ENCODE assay signal across 8 mouse cellular contexts in the genomic region with DNA sequence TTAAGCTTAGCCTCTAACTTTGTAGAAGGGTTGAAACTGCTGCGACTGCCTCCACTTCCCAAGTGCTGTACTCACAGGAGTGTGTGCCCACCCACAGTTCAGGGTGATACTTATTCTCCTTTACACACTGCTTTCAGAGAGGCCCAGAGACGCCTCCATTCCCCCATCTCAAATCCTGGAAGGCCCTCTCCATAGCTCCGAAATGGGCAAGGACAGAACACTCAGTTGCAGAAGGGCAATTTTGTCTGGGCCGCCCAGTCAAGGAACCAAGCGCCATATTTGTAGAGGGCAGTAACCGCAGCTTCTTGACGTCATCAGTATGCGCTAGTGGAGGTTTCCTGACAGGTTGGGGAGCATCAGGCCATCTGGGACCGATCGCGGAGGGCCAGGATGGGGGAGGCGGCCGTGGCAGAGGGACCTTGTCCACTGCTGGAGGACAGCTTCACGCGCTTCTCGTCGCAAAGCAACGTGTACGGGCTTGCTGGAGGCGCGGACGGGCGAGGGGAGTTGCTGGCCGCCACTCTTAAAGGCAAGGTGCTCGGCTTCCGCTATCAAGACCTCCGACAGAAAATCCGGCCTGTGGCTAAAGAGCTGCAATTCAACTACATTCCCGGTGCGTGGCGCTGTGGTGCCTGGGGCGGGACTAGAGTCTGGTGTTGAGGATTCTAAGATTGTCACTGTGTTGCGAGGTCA. TPM values are rescaled to one million over a fixed set of nuclear protein-coding genes. Genes with fewer than 3 reads are reported as not detected.
DNase-seq lines count a peak whose midpoint lies in the region; ATAC-seq and TF ChIP-seq lines count a peak whose summit lies in the region.

A gene (plus strand): TSS at position 327 of the 693 bp plus-strand sequence.

- H3K4me1 ChIP-seq in G1E (ENCODE audit: insufficient read depth, low read depth, low read length): peaks cover 30% of the 10 kb centered on the region
- peaks cover 9% of the 10 kb centered on the region for H3K4me1 ChIP-seq in forebrain, embryonic 16.5 days (replicated peaks; ENCODE audit: control insufficient read depth, insufficient read depth, low read length)
- H3K4me1 ChIP-seq in lung, embryonic 14.5 days (ENCODE audit: insufficient read depth): peaks cover 4% of the 10 kb centered on the region; the same call in 1 of the 2 replicates
- peaks cover 6% of the 10 kb centered on the region for H3K4me1 ChIP-seq in olfactory bulb, adult 2 months (ENCODE audit: control insufficient read depth, insufficient read depth, low read length)
- H3K4me1 ChIP-seq in thymus, adult 2 months (replicated peaks; ENCODE audit: control insufficient read depth, insufficient read depth, low read length): no peaks in the 10 kb centered on the region; the same call in 1 of the 2 replicates

- peak within 1 kb of the TSS; percentile 81 for H3K27ac ChIP-seq in forebrain, embryonic 16.5 days (ENCODE audit: low read length)
- H3K27ac ChIP-seq in layer of hippocampus, adult 2 months: peak within 1 kb of the TSS; percentile 96
- H3K27ac ChIP-seq in lung, embryonic 14.5 days (ENCODE audit: low read depth): peak within 1 kb of the TSS; percentile 75
- H3K27ac ChIP-seq in olfactory bulb, adult 2 months (ENCODE audit: insufficient read depth, low read depth, low read length): peak within 1 kb of the TSS; percentile 81
- H3K27ac ChIP-seq in thymus, adult 2 months (ENCODE audit: control insufficient read depth, insufficient read depth, low read length): no peak within 1 kb of the TSS

- 1% methylated on average over 33 of the region's 33 CpGs for WGBS in forebrain, embryonic 16.5 days
- 1% methylated on average over 33 of the region's 33 CpGs for WGBS in lung, embryonic 14.5 days
- WGBS in olfactory bulb, adult 2 months: 1% methylated on average over 33 of the region's 33 CpGs
- 1% methylated on average over 33 of the region's 33 CpGs for WGBS in thymus, adult 2 months

- peak within 1 kb of the TSS; percentile 60 for H3K4me2 ChIP-seq in forebrain, embryonic 16.5 days (ENCODE audit: low read length)
- peak within 1 kb of the TSS; percentile 66 for H3K4me2 ChIP-seq in lung, embryonic 14.5 days

- peak; percentile 90 for DNase-seq in G1E (ENCODE audit: low spot score)
- peak; percentile 89 to 97 for DNase-seq in cerebellum, adult 18-20 months
- peak; percentile 92 to 96 for DNase-seq in heart, postnatal 36 days
- peak; percentile 90 to 93 for DNase-seq in layer of hippocampus, adult 2 months (ENCODE audit: low spot score in 2 of 2)
- peak; percentile 97 for DNase-seq in lung, embryonic 14.5 days
- peak; percentile 87 for DNase-seq in thymus, adult 2 months

- no peaks in the 10 kb centered on the region for H3K27me3 ChIP-seq in G1E (ENCODE audit: insufficient read depth, low read length)
- no peaks in the 10 kb centered on the region for H3K27me3 ChIP-seq in forebrain, embryonic 16.5 days (replicated peaks; ENCODE audit: control insufficient read depth, insufficient read depth, low read length)
- H3K27me3 ChIP-seq in lung, embryonic 14.5 days (ENCODE audit: insufficient read depth, low read length): no peaks in the 10 kb centered on the region
- H3K27me3 ChIP-seq in thymus, adult 2 months (ENCODE audit: control insufficient read depth, insufficient read depth, low read length): no peaks in the 10 kb centered on the region; the same call in 1 of the 2 replicates

- intact Hi-C loops in heart, postnatal 36 days (cut with DNase I): no loop called here

- peaks cover 74% of the 10 kb centered on the region for H3K36me3 ChIP-seq in G1E (replicated peaks)
- peaks cover 7% of the 10 kb centered on the region; the same call in 1 of the 2 replicates for H3K36me3 ChIP-seq in forebrain, embryonic 16.5 days (ENCODE audit: control insufficient read depth, insufficient read depth)
- peaks cover 33% of the 10 kb centered on the region for H3K36me3 ChIP-seq in lung, embryonic 14.5 days (ENCODE audit: insufficient read depth)
- H3K36me3 ChIP-seq in thymus, adult 2 months (ENCODE audit: control insufficient read depth, insufficient read depth, low read length): peaks cover 5% of the 10 kb centered on the region; the same call in 1 of the 2 replicates

- TF ChIP-seq POLR2A in olfactory bulb, adult 2 months (IDR thresholded peaks at IDR 0.05; ENCODE audit: insufficient read depth, low read depth, low read length): no peak
- TF ChIP-seq POLR2A in thymus, adult 2 months (IDR thresholded peaks at IDR 0.05; ENCODE audit: control insufficient read depth, extremely low read depth, insufficient read depth, low read length, poor library complexity): no peak

- no peaks in the 10 kb centered on the region for H3K9me3 ChIP-seq in G1E (replicated peaks)
- H3K9me3 ChIP-seq in forebrain, embryonic 16.5 days (ENCODE audit: control insufficient read depth, low read length): no peaks in the 10 kb centered on the region
- no peaks in the 10 kb centered on the region for H3K9me3 ChIP-seq in lung, embryonic 14.5 days (ENCODE audit: low read depth, low read length)

- peak within 1 kb of the TSS; percentile 88 for H3K4me3 ChIP-seq in G1E (ENCODE audit: low read depth, low read length)
- H3K4me3 ChIP-seq in forebrain, embryonic 16.5 days (replicated peaks; ENCODE audit: low read length): peak within 1 kb of the TSS; percentile 68
- H3K4me3 ChIP-seq in layer of hippocampus, adult 2 months: peak within 1 kb of the TSS; percentile 63
- H3K4me3 ChIP-seq in lung, embryonic 14.5 days (ENCODE audit: low read depth, low read length): peak within 1 kb of the TSS; percentile 60
- H3K4me3 ChIP-seq in olfactory bulb, adult 2 months (ENCODE audit: insufficient read depth, low read depth, low read length): peak within 1 kb of the TSS; percentile 65
- H3K4me3 ChIP-seq in thymus, adult 2 months (ENCODE audit: control insufficient read depth, insufficient read depth, low read length): peak within 1 kb of the TSS; percentile 76

- ATAC-seq in G1E (ENCODE audit: extremely low read depth, insufficient number of reproducible peaks, low FRiP score, poor library complexity, severe bottlenecking): peak; percentile 77
- peak; percentile 90 for ATAC-seq in forebrain, embryonic 16.5 days
- ATAC-seq in lung, embryonic 14.5 days (ENCODE audit: insufficient read depth): peak; percentile 90

- TF ChIP-seq CTCF in G1E (IDR thresholded peaks at IDR 0.05; ENCODE audit: low read depth, low read length): peak; percentile 85
- TF ChIP-seq CTCF in layer of hippocampus, adult 2 months (conservative IDR thresholded peaks at IDR 0.05): peak; percentile 99
- TF ChIP-seq CTCF in lung, embryonic 14.5 days (IDR thresholded peaks at IDR 0.05; ENCODE audit: low read depth): peak; percentile 88
- peak; percentile 73 for TF ChIP-seq CTCF in olfactory bulb, adult 2 months (IDR thresholded peaks at IDR 0.05; ENCODE audit: insufficient read depth, low read depth, low read length)
- peak; percentile 78; the same call in 1 of the 2 replicates for TF ChIP-seq CTCF in thymus, adult 2 months (IDR thresholded peaks at IDR 0.05; ENCODE audit: borderline replicate concordance, control insufficient read depth, extremely low read depth, insufficient read depth, low read length, poor library complexity)

- H3K9ac ChIP-seq in forebrain, embryonic 16.5 days (replicated peaks; ENCODE audit: low read depth, low read length): peak within 1 kb of the TSS; percentile 73
- peak within 1 kb of the TSS; percentile 65 for H3K9ac ChIP-seq in lung, embryonic 14.5 days

RNA-seq across cellular contexts. Expression of the gene that starts here (rescaled TPM):
- total RNA-seq in G1E (2014; fragmentation: Nextera tagmentation) (8.8 and 12.6 TPM in 2 replicates), G1E (2017) (15.0 and 18.7 TPM in 2 replicates)
- 24.5 and 29.4 TPM in 2 replicates for polyA plus RNA-seq in G1E (2012)
- polyA plus RNA-seq in forebrain, embryonic 16.5 days (2015; fragmentation: Nextera tagmentation; extraction: Ambion mirVana): 40.9 and 53.2 TPM in 2 replicates
- total RNA-seq in heart, postnatal 36 days (2021): 10 to 100 TPM; 23.0 to 23.1 TPM
- total RNA-seq in layer of hippocampus, adult 2 months (2021): 10 to 100 TPM; 39.4 to 47.0 TPM
- polyA plus RNA-seq in lung, embryonic 14.5 days (2014; fragmentation: Nextera tagmentation; extraction: Ambion mirVana): 26.6 and 26.7 TPM in 2 replicates
- polyA plus RNA-seq in olfactory bulb, adult 2 months (2012; ENCODE audit: insufficient read depth, insufficient read length, low replicate concordance, missing spikeins): not detected in 2 replicates
- 27.4 and 28.1 TPM in 2 replicates for polyA plus RNA-seq in thymus, adult 2 months (2012; rRNA removed)
